Mouse (Mus musculus) adrenal gland, adult 8-10 months (tissue): ENCODE results near the gene Hoxa3. TPM values are rescaled to one million over a fixed set of nuclear protein-coding genes. Genes with fewer than 3 reads are reported as not detected.

Experiments
- DNase-seq: peaks from one replicate; pipeline ENCODE4 v3.0.0; 2022
- microRNA-seq, 2 experiments: library from miRNA; unstranded; fragments of <30 nt; microRNA quantifications; one replicate each; pipeline ENCODE4 v1.2.0; 2022
- total RNA-seq, 4 experiments: library from RNA; stranded (reverse); gene quantifications; 2 replicates each; pipeline ENCODE4 v1.2.4; 2022

The Hoxa3 gene
- total RNA-seq, 4 experiments from 2014 or later = 2.9 to 9.8 (median 6.8) TPM

GRCm38 (mm10) chr6:52152226-52153193 is 60.6 kb downstream of the Hoxa3 start:
- DNase-seq = no peak

- DNase-seq = no peak
These were observed 61.6 kb downstream of the Hoxa3 start for GRCm38 (mm10) chr6:52151571-52151970.

DNA sequence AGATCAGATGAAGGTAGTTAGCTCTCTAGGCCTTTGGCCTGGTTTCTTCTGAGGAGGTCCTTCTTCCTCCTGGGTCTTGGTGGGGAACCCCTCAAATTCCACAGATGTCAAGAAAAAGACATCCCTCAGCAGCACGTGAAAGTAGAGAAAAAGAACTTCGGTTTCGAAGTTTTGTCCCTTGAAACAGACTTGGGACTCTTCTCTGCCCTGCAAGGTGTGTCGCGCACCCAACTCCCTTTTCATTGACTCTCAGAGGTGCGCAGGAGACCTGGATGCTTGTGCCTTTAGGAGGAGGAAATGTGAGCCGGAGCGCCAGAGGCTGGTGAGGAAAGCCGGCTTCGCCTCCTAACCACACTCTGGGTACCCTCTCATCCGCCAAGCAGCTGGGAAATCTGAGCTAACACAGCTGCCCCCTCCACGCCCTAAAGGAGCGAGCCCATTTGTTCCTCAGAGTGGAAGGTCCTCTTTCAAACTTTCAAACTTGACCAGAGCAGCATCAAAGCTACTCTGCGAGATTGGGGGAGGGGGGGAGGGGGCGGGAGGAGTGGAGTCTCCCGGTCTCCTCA is 62.7 kb downstream of the Hoxa3 start:
- no peak for DNase-seq

DNA sequence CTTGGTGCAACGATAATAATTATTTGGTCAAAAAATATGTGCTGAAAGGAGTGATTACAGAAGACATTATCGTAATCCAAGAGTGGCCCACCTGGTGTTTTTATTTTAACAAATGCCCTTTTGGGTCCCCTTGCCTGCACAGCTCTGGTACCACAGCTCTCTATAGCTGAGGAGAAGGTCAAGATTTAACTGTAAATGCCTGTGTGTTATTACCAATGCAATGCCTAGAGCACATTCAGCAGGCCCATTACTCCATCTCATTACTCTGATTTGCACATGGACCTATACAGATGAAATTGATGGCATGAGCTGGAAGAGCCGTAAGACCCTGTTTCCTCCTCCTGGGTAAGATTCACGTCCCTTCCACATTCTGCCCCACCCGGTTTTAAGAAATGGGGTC is 74.0 kb downstream of the Hoxa3 start:
- no peak for DNase-seq

- no peak for DNase-seq
These were observed 74.6 kb downstream of the Hoxa3 start for GRCm38 (mm10) chr6:52138576-52138975.

GRCm38 (mm10) chr6:52137841-52138535 is 75.1 kb downstream of the Hoxa3 start:
- no peak for DNase-seq

GRCm38 (mm10) chr6:52123673-52124072 is 89.5 kb downstream of the Hoxa3 start:
- no peak for DNase-seq

- no peak for DNase-seq
These were observed 92.0 kb downstream of the Hoxa3 start for GRCm38 (mm10) chr6:52121173-52121572.

Small RNAs within 50 kb of the gene (microRNA-seq; reads per million reads assigned to microRNA genes)
- 25.4 to 87.8 reads per million in 2 experiments for gene Mir196b

Other genes starting within 250 kb of the Hoxa3 start
- gene Skap2, start 200.8 kb downstream of the Hoxa3 start, total RNA-seq = 10 to 100 TPM; 43.7 to 73.2 (median 54.2) TPM
- gene Hoxa1, start 55.0 kb downstream of the Hoxa3 start, total RNA-seq = 1 to 10 TPM in 1 of 4 experiments, under 1 TPM in 3; 0.23 to 1.1 (median 0.83) TPM
- 1 to 10 TPM in 3 of 4 experiments, under 1 TPM in 1; 0.80 to 3.4 (median 2.6) TPM for gene Hoxa2, start 48.5 kb downstream of the Hoxa3 start, total RNA-seq
- under 1 TPM; 0.17 to 0.77 (median 0.42) TPM for gene 5730596B20Rik, start 35.8 kb downstream of the Hoxa3 start, total RNA-seq
- 1 to 10 TPM; 1.9 to 3.3 (median 2.7) TPM for gene Hoxa4, start 21.6 kb downstream of the Hoxa3 start, total RNA-seq
- 10 to 100 TPM; 10.8 to 15.6 (median 13.3) TPM for gene Hoxa5, start 8.7 kb downstream of the Hoxa3 start, total RNA-seq
- 1 to 10 TPM; 3.6 to 9.5 (median 5.2) TPM for gene Hoxa6, start 4.6 kb downstream of the Hoxa3 start, total RNA-seq
- gene Gm28308, start within 50 bp of the Hoxa3 start, total RNA-seq = 1 to 10 TPM in 2 of 4 experiments, under 1 TPM in 2; 0.49 to 2.8 (median 1.4) TPM
- gene Hoxa7, start 8.5 kb upstream of the Hoxa3 start, total RNA-seq = 10 to 100 TPM; 12.9 to 27.9 (median 19.1) TPM
- under 1 TPM in 3 of 4 experiments, not detected in 1; 0.27 to 0.56 (median 0.55) TPM for gene Hoxa9, start 17.8 kb upstream of the Hoxa3 start, total RNA-seq
- gene Hoxa10, start 27.5 kb upstream of the Hoxa3 start, total RNA-seq = under 1 TPM in 2 of 4 experiments, not detected in 2; 0.15 to 0.16 TPM
- not detected for gene Hoxa11, start 32.5 kb upstream of the Hoxa3 start, total RNA-seq
- gene Hoxa13, start 47.5 kb upstream of the Hoxa3 start, total RNA-seq = not detected
- gene Evx1, start 100.2 kb upstream of the Hoxa3 start, total RNA-seq = not detected